Mouse (Mus musculus): ENCODE results near the gene Acot4.
"Not testable (repeated sequence)": the region's sequence is repeated elsewhere in the genome, so short reads cannot be mapped to it uniquely, and the experiment has no call there.

Gene Acot4

DNA sequence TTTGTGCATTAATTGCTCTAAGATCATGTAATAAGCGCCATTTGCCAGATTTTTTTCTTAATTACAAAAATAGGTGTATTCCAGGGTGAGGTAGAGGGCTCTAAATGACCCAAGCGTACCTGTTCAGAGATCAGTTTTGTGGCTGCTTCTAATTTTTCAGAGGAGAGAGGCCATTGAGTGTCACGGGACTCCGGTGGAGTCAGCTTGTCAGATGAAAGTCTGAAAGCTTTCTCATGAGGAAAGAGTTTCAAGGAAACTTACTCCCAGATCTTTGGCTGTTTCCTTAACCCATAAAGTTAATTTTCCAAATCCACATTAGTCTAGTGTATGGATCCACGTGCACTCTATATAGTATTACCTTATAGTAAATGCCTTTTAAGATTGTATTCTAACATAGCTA lies 56.5 kb downstream of the Acot4 start:
- DNase-seq: not testable (repeated sequence)
